Mouse (Mus musculus) testis, adult 2 months (tissue): Measurements from ENCODE around the gene Gm4450. TPM values are rescaled to one million over a fixed set of nuclear protein-coding genes. Genes with fewer than 3 reads are reported as not detected.
"Not testable (repeated sequence)": the region's sequence is repeated elsewhere in the genome, so short reads cannot be mapped to it uniquely, and the experiment has no call there.

Experiments
- H3K27ac ChIP-seq: fragments of 200-500 bp; 2 replicates; pipeline ENCODE4 v1.5.1; 2012; ENCODE audit warnings: low read depth, low read length; ENCODE audit not compliant: control insufficient read depth, insufficient read depth
- H3K27me3 ChIP-seq: fragments of 200-500 bp; 2 replicates; pipeline ENCODE4 v1.6.1; 2012; ENCODE audit warnings: mild to moderate bottlenecking, low read length, moderate library complexity; ENCODE audit not compliant: control insufficient read depth, insufficient read depth
- H3K36me3 ChIP-seq: fragments of 200-500 bp; 2 replicates; pipeline ENCODE4 v1.6.1; 2012; ENCODE audit warnings: mild to moderate bottlenecking, low read length; ENCODE audit not compliant: control insufficient read depth, insufficient read depth
- H3K4me1 ChIP-seq: fragments of 200-500 bp; 2 replicates; pipeline ENCODE4 v1.6.1; 2012; ENCODE audit warnings: low read length; ENCODE audit not compliant: control insufficient read depth, insufficient read depth
- H3K4me3 ChIP-seq: fragments of 200-500 bp; 2 replicates; pipeline ENCODE4 v1.5.1; 2012; ENCODE audit warnings: low read depth, mild to moderate bottlenecking, low read length, moderate library complexity, mixed read lengths; ENCODE audit not compliant: control insufficient read depth
- CTCF ChIP-seq: fragments of 200-500 bp; IDR thresholded peaks from 2 replicates; pipeline ENCODE4 v1.5.1; 2012; ENCODE audit warnings: low read depth, mild to moderate bottlenecking, inconsistent platforms, low read length, moderate library complexity; ENCODE audit not compliant: control insufficient read depth, insufficient read depth, insufficient replicate concordance
- POLR2A ChIP-seq: fragments of 200-500 bp; IDR thresholded peaks from 2 replicates; pipeline ENCODE4 v1.6.1; 2012; ENCODE audit warnings: low read depth, mild to moderate bottlenecking, inconsistent platforms, low read length, moderate library complexity; ENCODE audit not compliant: control insufficient read depth
- polyA plus RNA-seq: library from polyadenylated mRNA; depleted of rRNA; stranded (reverse); fragments of >200 nt; gene quantifications from 2 replicates; pipeline ENCODE4 v1.2.3, GENCODE M21; 2012

Gene Gm4450
- polyA plus RNA-seq, 1 experiment: 0.59 TPM

GRCm38 (mm10) chr3:98422926-98423325 is 34.0 kb downstream of the Gm4450 start:
- no peaks in the 10 kb centered on the region for H3K36me3 ChIP-seq
- H3K27ac ChIP-seq: no peak overlapping the region
- H3K4me1 ChIP-seq: peaks cover 9% of the 10 kb centered on the region
- TF ChIP-seq POLR2A: no peak
- TF ChIP-seq CTCF: no peak
- H3K27me3 ChIP-seq: no peaks in the 10 kb centered on the region
- no peak overlapping the region for H3K4me3 ChIP-seq

DNA sequence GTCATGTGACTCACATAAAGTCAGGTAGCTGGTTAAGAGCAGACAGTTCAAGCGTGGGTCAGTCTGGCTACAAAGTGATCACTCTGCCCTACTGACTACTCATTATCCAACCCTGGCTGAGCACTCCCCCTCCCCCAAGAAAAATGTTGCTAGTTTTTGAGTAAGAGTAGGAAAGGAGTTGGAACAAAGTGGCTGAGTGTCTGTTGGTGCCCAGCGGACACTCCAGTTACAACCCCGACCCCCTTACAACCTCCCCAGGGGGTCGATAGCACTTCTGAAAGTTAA is 37.2 kb downstream of the Gm4450 start:
- Histone ChIP-seq H3K27me3 (no peaks in the 10 kb centered on the region), H3K4me1 (no peaks in the 10 kb centered on the region), H3K36me3 (no peaks in the 10 kb centered on the region), H3K4me3 (no peak overlapping the region), H3K27ac (no peak overlapping the region)
- TF ChIP-seq CTCF (no peak), POLR2A (no peak)

DNA sequence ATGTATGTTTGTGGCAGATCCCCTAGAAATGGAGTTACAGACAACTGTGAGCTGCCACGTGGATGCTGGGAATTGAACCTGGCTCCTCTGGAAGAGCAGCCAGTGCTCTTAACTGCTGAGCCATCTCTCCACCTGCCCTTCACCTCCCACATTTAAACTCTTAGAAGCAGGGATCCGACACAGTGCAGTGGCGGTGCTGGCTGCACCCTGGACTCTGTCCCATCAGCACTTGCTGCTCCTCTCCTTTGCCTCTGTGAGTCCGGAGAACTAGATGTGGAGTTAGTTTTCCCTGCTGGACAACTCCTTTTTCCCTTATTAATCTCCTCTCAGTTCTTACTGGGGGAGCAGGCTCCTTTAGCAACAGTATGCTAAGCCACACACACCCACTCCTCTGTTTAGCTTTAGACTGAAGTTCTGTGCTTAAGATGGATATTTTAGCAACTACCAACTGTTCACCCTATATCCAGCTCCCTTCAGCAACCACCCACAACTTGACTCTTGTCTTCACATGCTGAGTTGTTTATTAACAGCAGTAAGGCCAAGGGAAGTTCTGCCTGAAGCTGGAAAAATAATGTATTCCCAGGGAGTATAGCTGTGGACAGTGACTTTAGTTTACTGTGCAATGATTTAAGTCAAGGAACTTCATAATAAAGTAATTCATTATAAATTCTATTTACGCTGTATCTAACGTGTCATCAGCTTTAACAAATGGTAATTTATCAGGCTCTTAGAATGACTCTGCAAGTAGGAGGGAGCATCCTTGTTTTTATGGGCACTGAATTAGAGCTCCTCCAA is 37.7 kb downstream of the Gm4450 start:
- Histone ChIP-seq H3K36me3 (no peaks in the 10 kb centered on the region), H3K27ac (no peak overlapping the region), H3K4me1 (no peaks in the 10 kb centered on the region), H3K27me3 (no peaks in the 10 kb centered on the region), H3K4me3 (no peak overlapping the region)
- no peak for TF ChIP-seq CTCF
- no peak for TF ChIP-seq POLR2A

- no peaks in the 10 kb centered on the region for H3K36me3 ChIP-seq
- TF ChIP-seq POLR2A (no peak), CTCF (no peak)
- no peaks in the 10 kb centered on the region for H3K27me3 ChIP-seq
- H3K27ac ChIP-seq: no peak overlapping the region
- no peaks in the 10 kb centered on the region for H3K4me1 ChIP-seq
- no peak overlapping the region for H3K4me3 ChIP-seq
Observed at GRCm38 (mm10) chr3:98417328-98417727, 39.6 kb downstream of the Gm4450 start.

DNA sequence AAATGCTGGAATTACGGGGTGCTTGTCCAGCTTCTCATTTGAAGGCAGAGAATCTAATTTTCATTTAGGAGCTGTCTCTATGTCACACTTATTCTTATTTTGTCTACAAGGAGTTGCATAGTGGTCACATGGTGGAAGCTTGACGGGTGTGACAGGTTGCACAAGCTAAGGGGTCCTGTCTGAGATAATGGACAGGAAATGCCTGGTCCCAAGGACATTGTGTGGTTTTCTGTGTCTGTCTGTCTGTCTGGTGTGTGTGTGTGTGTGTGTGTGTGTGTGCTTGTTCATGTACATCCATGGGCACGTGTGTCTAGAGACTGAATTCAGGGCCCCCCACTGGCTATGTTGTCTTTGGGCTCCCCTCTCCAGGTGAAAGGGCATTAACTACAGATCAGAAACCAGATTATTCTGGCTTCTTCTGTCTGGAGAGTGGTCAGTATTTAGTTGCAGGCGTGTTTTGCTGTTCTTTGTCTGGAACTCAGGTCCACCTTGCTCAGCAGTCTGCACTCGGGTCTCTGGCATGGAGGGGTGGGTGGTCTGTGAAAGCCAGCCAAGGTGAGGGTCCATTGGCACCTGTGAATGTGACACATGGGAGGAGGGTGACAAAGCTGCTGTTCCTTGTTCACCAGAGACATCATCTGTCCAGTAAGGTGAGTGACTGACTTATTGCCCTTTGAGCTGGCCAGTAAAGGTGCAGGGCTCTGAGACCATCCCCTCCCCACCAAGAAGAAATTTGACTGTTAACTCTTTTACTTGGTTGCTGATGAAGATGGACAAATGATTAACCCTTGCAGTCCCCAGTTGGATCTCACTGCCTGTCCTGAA is 40.3 kb downstream of the Gm4450 start:
- no peak for TF ChIP-seq POLR2A
- no peak for TF ChIP-seq CTCF
- no peak overlapping the region for H3K27ac ChIP-seq
- no peaks in the 10 kb centered on the region for H3K36me3 ChIP-seq
- H3K4me3 ChIP-seq: no peak overlapping the region
- H3K27me3 ChIP-seq: no peaks in the 10 kb centered on the region
- no peaks in the 10 kb centered on the region for H3K4me1 ChIP-seq

DNA sequence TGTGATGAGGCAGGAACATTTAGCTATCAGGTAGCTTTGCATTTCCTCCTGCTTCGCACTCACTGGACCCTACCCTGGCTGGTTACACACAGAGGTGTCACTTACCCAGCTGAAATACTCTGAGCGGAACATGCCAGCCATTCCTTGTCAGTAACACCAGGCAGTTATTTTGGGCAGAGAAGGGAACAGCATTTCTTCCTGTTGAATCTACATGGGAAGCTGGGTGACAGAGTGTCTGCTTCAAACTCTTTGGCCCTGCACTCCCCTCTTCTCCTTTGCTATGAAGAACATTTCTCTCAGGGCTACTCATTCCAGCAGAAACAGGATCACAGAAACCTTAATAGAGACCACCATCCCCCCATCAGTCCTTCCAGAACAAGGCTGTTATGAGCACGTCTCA is 42.6 kb downstream of the Gm4450 start:
- Histone ChIP-seq H3K27ac (no peak overlapping the region), H3K36me3 (no peaks in the 10 kb centered on the region), H3K4me1 (no peaks in the 10 kb centered on the region), H3K4me3 (no peak overlapping the region), H3K27me3 (no peaks in the 10 kb centered on the region)
- TF ChIP-seq POLR2A (no peak), CTCF (no peak)

GRCm38 (mm10) chr3:98413733-98414132 is 43.2 kb downstream of the Gm4450 start:
- no peak overlapping the region for H3K27ac ChIP-seq
- no peaks in the 10 kb centered on the region for H3K4me1 ChIP-seq
- no peaks in the 10 kb centered on the region for H3K27me3 ChIP-seq
- TF ChIP-seq CTCF (no peak), POLR2A (no peak)
- no peaks in the 10 kb centered on the region for H3K36me3 ChIP-seq
- H3K4me3 ChIP-seq: no peak overlapping the region

DNA sequence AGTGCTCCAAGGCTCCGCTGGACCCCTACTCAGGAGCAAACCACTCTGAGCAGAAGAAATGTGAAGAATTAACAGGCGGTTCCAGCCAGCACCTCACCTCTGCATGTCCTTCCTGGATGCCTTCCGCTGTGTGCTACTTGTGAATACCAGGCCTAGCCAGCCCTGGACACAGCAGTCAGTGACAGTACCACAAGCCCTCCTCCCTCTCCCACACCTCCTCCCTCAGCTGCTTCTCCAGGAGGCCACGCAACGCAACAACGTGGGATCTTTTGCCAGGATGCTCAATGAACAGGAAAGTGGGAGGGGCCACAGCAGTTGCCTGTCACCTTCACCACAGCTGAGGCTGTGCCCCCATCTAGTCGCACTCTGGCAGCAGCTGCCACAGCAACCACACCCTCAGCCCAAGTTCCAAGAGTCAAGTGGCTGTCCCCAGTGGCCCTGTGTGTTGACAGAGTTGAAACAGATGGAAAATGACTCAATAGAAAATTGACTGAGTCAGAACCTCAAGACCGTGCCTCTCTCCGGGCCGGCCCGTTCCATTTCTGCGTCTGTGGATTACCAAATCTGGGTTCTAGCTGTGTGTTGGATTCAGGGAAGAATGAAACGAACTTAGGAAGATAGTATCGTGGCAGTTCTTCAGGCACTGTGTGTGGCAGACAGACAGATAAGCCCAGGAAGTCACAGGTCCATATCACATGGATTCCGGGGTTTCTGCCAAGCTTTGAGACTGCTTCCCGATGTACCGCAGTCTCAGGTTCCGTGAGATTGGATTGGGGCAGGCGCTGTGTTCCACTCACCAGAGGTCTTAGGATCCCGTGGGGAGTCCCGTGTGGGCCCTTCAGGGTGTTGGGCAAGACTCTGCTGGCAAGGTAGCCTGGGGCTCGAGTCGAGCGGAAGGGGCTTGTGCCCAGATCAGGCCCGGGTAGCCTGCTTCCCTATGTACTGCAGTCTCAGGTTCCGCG is 46.0 kb downstream of the Gm4450 start:
- not testable (repeated sequence) for H3K36me3 ChIP-seq, H3K27me3 ChIP-seq
- peak overlapping the region; percentile 10; the same call in 1 of the 2 replicates for H3K4me3 ChIP-seq

GRCm38 (mm10) chr3:98407261-98407780 is 49.6 kb downstream of the Gm4450 start:
- not testable (repeated sequence) for H3K4me1 ChIP-seq, H3K36me3 ChIP-seq, H3K27me3 ChIP-seq, H3K4me3 ChIP-seq, H3K27ac ChIP-seq

More for the DNA sequence above, 46.0 kb downstream of the Gm4450 start:
- not testable (repeated sequence) for H3K4me1 ChIP-seq, H3K27ac ChIP-seq
